Mouse (Mus musculus) bone marrow macrophage, adult 2 months (primary cell): ENCODE results near the gene Tph2.

Experiments
- CTCF ChIP-seq: IDR thresholded peaks from 2 replicates; pipeline ENCODE4 v1.5.1; 2012; ENCODE audit warnings: low read depth, mild to moderate bottlenecking, low read length, moderate library complexity
- POLR2A ChIP-seq: IDR thresholded peaks from 2 replicates; pipeline ENCODE4 v1.6.1; 2012; ENCODE audit warnings: mild to moderate bottlenecking, low read depth, low read length, borderline replicate concordance

- TF ChIP-seq CTCF, result no peak
- no peak for TF ChIP-seq POLR2A
Observed at GRCm38 (mm10) chr10:115048565-115048964, 136.3 kb downstream of the Tph2 start.
